Mouse (Mus musculus) midbrain, postnatal 0 days (tissue): ENCODE measurements at regions not wholly inside any gene's neighbourhood (a gene's known extent, or its start where the extent isn't known, plus 50 kb on each side); places are given as distances from the start of the nearest gene placed in this dataset.

Source experiments
- ATAC-seq: fragments of 200-750 bp; cut with Nextera tagmentation; 2 replicates; pipeline ENCODE4 v1.8.0; 2017; ENCODE audit warnings: moderate number of reproducible peaks, mild to moderate bottlenecking, moderate TSS enrichment, moderate library complexity; ENCODE audit not compliant: low FRiP score
- DNase-seq: peaks from one replicate; pipeline ENCODE4 v3.0.0-alpha.2; 2015; ENCODE audit warnings: low spot score
- H3K27ac ChIP-seq: fragments of 300-500 bp; sonication (generic); 2 replicates; pipeline ENCODE4 v1.5.1; 2014; ENCODE audit warnings: low read depth, mild to moderate bottlenecking, low read length, mixed read lengths
- H3K27me3 ChIP-seq: fragments of 300-500 bp; sonication (generic); 2 replicates; pipeline ENCODE4 v1.6.1; 2014; ENCODE audit warnings: low read length, control low read depth, mixed read lengths; ENCODE audit not compliant: insufficient read depth
- H3K36me3 ChIP-seq: fragments of 300-500 bp; sonication (generic); 2 replicates; pipeline ENCODE4 v1.6.1; 2014; ENCODE audit warnings: low read length, control low read depth, mixed read lengths; ENCODE audit not compliant: insufficient read depth
- H3K4me1 ChIP-seq: fragments of 300-500 bp; sonication (generic); 2 replicates; pipeline ENCODE4 v1.6.1; 2014; ENCODE audit warnings: mild to moderate bottlenecking, control low read depth, antibody characterized with exemption, low read length, mixed read lengths; ENCODE audit not compliant: insufficient read depth
- H3K4me2 ChIP-seq: fragments of 300-500 bp; sonication (generic); 2 replicates; pipeline ENCODE4 v1.6.1; 2014; ENCODE audit warnings: low read depth, mild to moderate bottlenecking, low read length, mixed read lengths; ENCODE audit not compliant: poor library complexity, severe bottlenecking
- H3K4me3 ChIP-seq: fragments of 300-500 bp; sonication (generic); 2 replicates; pipeline ENCODE4 v1.5.1; 2014; ENCODE audit warnings: low read depth, mild to moderate bottlenecking, low read length, moderate library complexity
- H3K9ac ChIP-seq: fragments of 300-500 bp; sonication (generic); replicated peaks from 2 replicates; pipeline ENCODE4 v1.6.1; 2014; ENCODE audit warnings: mild to moderate bottlenecking, low read length, moderate library complexity, mixed read lengths; ENCODE audit not compliant: poor library complexity, severe bottlenecking
- H3K9me3 ChIP-seq: fragments of 300-500 bp; sonication (generic); 2 replicates; pipeline ENCODE4 v1.6.1; 2016; ENCODE audit warnings: low read length, control low read depth
- CTCF ChIP-seq: IDR thresholded peaks from 2 replicates; pipeline ENCODE4 v1.5.1; 2016; ENCODE audit warnings: antibody characterized with exemption, mild to moderate bottlenecking
- WGBS: fragments of 180-500 bp; shearing (Covaris S2); extraction: QIAGEN DNeasy Blood & Tissue Kit; methylation state at CpG from one replicate; pipeline ENCODE4 v1.1.7; 2014; 5-methylcytosine and 5-hydroxymethylcytosine counted together

DNA sequence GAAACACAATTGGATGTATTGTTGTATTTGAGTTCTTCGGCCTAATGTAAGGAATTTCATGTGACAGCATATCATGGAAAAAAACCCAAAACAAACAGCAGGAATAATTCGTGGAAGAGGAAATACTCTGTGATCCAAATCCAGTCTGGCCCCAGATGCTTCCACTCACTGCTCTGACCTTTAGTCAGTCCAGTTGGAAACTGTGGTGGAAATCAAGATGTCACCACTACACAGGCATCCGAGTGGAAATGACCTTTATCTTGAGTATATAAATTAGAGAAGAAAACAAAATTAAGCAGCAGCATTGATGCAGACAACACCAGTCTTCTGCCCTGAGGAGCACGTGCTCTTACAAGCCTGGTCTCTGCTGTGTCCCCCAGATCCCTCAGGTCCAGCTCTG lies 230.9 kb downstream of the Dok5 start:
- no peak for ATAC-seq
- TF ChIP-seq CTCF: no peak
- H3K9ac ChIP-seq: no peak overlapping the region
- H3K9me3 ChIP-seq: no peaks in the 10 kb centered on the region
- H3K4me1 ChIP-seq: no peaks in the 10 kb centered on the region
- H3K36me3 ChIP-seq: no peaks in the 10 kb centered on the region
- H3K27me3 ChIP-seq: no peaks in the 10 kb centered on the region
- no peak overlapping the region for H3K4me2 ChIP-seq
- no peak overlapping the region for H3K4me3 ChIP-seq
- WGBS: 80% methylated on average over 4 of the region's 4 CpGs
- H3K27ac ChIP-seq: no peak overlapping the region
- no peak for DNase-seq

- Histone ChIP-seq H3K9ac (no peak overlapping the region), H3K4me2 (no peak overlapping the region), H3K36me3 (no peaks in the 10 kb centered on the region), H3K27me3 (no peaks in the 10 kb centered on the region), H3K9me3 (no peaks in the 10 kb centered on the region), H3K4me3 (no peak overlapping the region), H3K4me1 (no peaks in the 10 kb centered on the region; the same call in 1 of the 2 replicates), H3K27ac (no peak overlapping the region)
- WGBS: 72% methylated on average over 3 of the region's 3 CpGs
- DNase-seq: no peak
- ATAC-seq: no peak
- TF ChIP-seq CTCF: no peak
Observed at GRCm38 (mm10) chr2:170969430-170969829, 237.8 kb downstream of the Dok5 start.

DNA sequence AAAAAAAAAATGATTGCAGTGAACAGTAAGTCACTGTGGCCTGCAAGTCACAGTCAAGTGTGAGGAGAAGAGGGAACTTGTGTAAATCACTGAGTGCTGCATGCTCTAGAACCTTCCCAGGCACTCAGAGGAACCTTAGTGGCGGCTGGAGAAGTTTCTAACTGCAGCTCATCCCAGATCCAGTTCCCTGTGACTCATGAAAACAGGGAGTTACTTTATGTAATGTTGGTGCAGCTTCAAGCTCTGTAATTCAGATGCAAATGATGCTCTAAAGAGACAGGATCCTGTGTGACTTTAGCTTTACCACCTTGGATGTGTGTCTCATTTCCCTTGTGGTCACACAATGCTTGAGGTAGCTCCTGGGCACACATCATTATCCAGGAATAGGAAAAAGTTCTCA lies 253.8 kb downstream of the Dok5 start:
- Histone ChIP-seq H3K4me1 (no peaks in the 10 kb centered on the region), H3K9me3 (no peaks in the 10 kb centered on the region), H3K36me3 (no peaks in the 10 kb centered on the region), H3K4me2 (no peak overlapping the region), H3K27ac (no peak overlapping the region), H3K4me3 (no peak overlapping the region), H3K9ac (no peak overlapping the region), H3K27me3 (no peaks in the 10 kb centered on the region)
- no peak for TF ChIP-seq CTCF
- WGBS: 62% methylated on average over 1 of the region's 1 CpGs
- DNase-seq (no peak), ATAC-seq (no peak)

- no peaks in the 10 kb centered on the region for H3K36me3 ChIP-seq
- TF ChIP-seq CTCF: no peak
- no peak overlapping the region for H3K4me2 ChIP-seq
- H3K27me3 ChIP-seq: no peaks in the 10 kb centered on the region
- no peak overlapping the region for H3K9ac ChIP-seq
- WGBS: 65% methylated on average over 6 of the region's 6 CpGs
- ATAC-seq: no peak
- DNase-seq: peak; percentile 20
- H3K4me1 ChIP-seq: peaks cover 3% of the 10 kb centered on the region; the same call in 1 of the 2 replicates
- 0 out of 2 replicates have a peak, but pooled peaks cover 5% of the 10 kb centered on the region for H3K9me3 ChIP-seq
- H3K27ac ChIP-seq: no peak overlapping the region
- no peak overlapping the region for H3K4me3 ChIP-seq
Observed at GRCm38 (mm10) chr2:170998378-170998777, 266.8 kb downstream of the Dok5 start.

DNA sequence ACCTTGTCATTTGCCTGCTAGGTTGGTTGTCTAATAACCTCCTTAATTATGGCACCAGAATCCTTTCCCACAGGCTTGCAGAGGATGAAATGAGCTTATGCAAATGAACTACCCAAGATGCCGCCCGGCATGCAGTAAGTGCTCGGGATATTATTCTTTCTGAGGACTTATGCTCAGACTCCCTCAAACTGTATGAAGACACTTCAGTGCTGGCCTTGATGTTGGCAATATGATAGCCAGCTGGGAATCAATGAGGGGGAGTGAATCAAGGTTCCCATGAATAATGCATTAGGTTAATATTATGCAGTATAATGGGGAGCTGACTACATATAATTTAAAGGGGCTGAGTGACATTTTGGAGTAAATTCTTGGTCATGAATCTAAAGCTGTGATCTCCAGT lies 268.6 kb downstream of the Dok5 start:
- no peak overlapping the region for H3K9ac ChIP-seq
- no peak overlapping the region for H3K27ac ChIP-seq
- H3K4me3 ChIP-seq: no peak overlapping the region
- no peak for TF ChIP-seq CTCF
- H3K9me3 ChIP-seq: no peaks in the 10 kb centered on the region
- H3K27me3 ChIP-seq: no peaks in the 10 kb centered on the region
- 22% methylated on average over 3 of the region's 3 CpGs for WGBS
- ATAC-seq (no peak), DNase-seq (peak; percentile 5)
- peaks cover 3% of the 10 kb centered on the region; the same call in 1 of the 2 replicates for H3K4me1 ChIP-seq
- no peaks in the 10 kb centered on the region for H3K36me3 ChIP-seq
- H3K4me2 ChIP-seq: 0 out of 2 replicates have a peak overlapping the region, but pooled peaks have one; percentile 9

GRCm38 (mm10) chr2:171028481-171028880 lies 296.9 kb downstream of the Dok5 start:
- WGBS: 87% methylated on average over 8 of the region's 8 CpGs
- TF ChIP-seq CTCF: no peak
- ATAC-seq: no peak

More at GRCm38 (mm10) chr2:171028481-171028880, 296.9 kb downstream of the Dok5 start:
- Histone ChIP-seq H3K9ac (no peak overlapping the region), H3K4me3 (no peak overlapping the region), H3K27ac (no peak overlapping the region), H3K4me1 (no peaks in the 10 kb centered on the region), H3K36me3 (no peaks in the 10 kb centered on the region), H3K4me2 (no peak overlapping the region), H3K27me3 (no peaks in the 10 kb centered on the region), H3K9me3 (no peaks in the 10 kb centered on the region)
- DNase-seq: no peak
